Mouse (Mus musculus) liver, adult 2 months (tissue): ENCODE measurements around the gene Ppm1l. TPM values are rescaled to one million over a fixed set of nuclear protein-coding genes. Genes with fewer than 3 reads are reported as not detected.
A peak's percentile ranks its signal among the peaks of the same experiment; 100 is the strongest.

Source experiments
- DNase-seq: peaks from one replicate; pipeline ENCODE4 v3.0.0-alpha.2; 2011; ENCODE audit warnings: low read depth, low spot score; ENCODE audit errors: extremely low read depth
- H3K27ac ChIP-seq: fragments of 200-500 bp; replicated peaks from 2 replicates; pipeline ENCODE4 v1.5.1; 2012; ENCODE audit warnings: low read depth, mild to moderate bottlenecking, control low read depth, inconsistent platforms, low read length; ENCODE audit not compliant: insufficient read depth
- H3K27me3 ChIP-seq: fragments of 200-500 bp; 2 replicates; pipeline ENCODE4 v1.6.1; 2012; ENCODE audit warnings: mild to moderate bottlenecking, moderate library complexity, low read length, inconsistent platforms; ENCODE audit not compliant: control insufficient read depth, insufficient read depth
- H3K36me3 ChIP-seq: fragments of 200-500 bp; 2 replicates; pipeline ENCODE4 v1.6.1; 2012; ENCODE audit warnings: low read length, inconsistent platforms; ENCODE audit not compliant: control insufficient read depth, insufficient read depth
- H3K4me1 ChIP-seq: fragments of 200-500 bp; 2 replicates; pipeline ENCODE4 v1.6.1; 2011; ENCODE audit warnings: low read length; ENCODE audit not compliant: control insufficient read depth, insufficient read depth
- H3K4me3 ChIP-seq: fragments of 200-500 bp; 2 replicates; pipeline ENCODE4 v1.5.1; 2011; ENCODE audit warnings: low read depth, mild to moderate bottlenecking, control low read depth, low read length, moderate library complexity; ENCODE audit not compliant: insufficient read depth
- H3K79me2 ChIP-seq: fragments of 200-500 bp; 2 replicates; pipeline ENCODE4 v1.6.1; 2012; ENCODE audit warnings: inconsistent platforms, mild to moderate bottlenecking, low read length, moderate library complexity; ENCODE audit not compliant: control insufficient read depth, insufficient read depth
- H3K9ac ChIP-seq: fragments of 200-500 bp; 2 replicates; pipeline ENCODE4 v1.6.1; 2012; ENCODE audit warnings: low read depth, mild to moderate bottlenecking, control low read depth, inconsistent platforms, low read length
- CTCF ChIP-seq: fragments of 200-500 bp; IDR thresholded peaks from 2 replicates; pipeline ENCODE4 v1.5.1; 2011; ENCODE audit warnings: low read depth, low read length, control low read depth
- POLR2A ChIP-seq: fragments of 200-500 bp; IDR thresholded peaks from 2 replicates; pipeline ENCODE4 v1.6.1; 2011; ENCODE audit warnings: low read length, control low read depth; ENCODE audit not compliant: insufficient read depth; ENCODE audit errors: extremely low read depth
- WGBS: fragments of 180-500 bp; shearing (Covaris S2); methylation state at CpG from one replicate; pipeline ENCODE4 v1.1.7; 2018; 5-methylcytosine and 5-hydroxymethylcytosine counted together
- polyA plus RNA-seq: library from polyadenylated mRNA; depleted of rRNA; stranded (reverse); fragments of >200 nt; gene quantifications from 2 replicates; pipeline ENCODE4 v1.2.3, GENCODE M21; 2012
- total RNA-seq: library from RNA; depleted of rRNA; stranded (reverse); fragments of >200 nt; gene quantifications from 2 replicates; pipeline ENCODE4 v1.2.3, GENCODE M21; 2014

The Ppm1l gene
- total and polyA plus RNA-seq, 2 experiments: 1.9 to 3.3 TPM

GRCm38 (mm10) chr3:69352194-69352593 lies 35.5 kb downstream of the Ppm1l start:
- no peak overlapping the region for H3K4me3 ChIP-seq
- 93% methylated on average over 1 of the region's 1 CpGs for WGBS
- no peak overlapping the region for H3K27ac ChIP-seq
- H3K27me3 ChIP-seq: no peaks in the 10 kb centered on the region
- H3K79me2 ChIP-seq: no peaks in the 10 kb centered on the region; the same call in 1 of the 2 replicates
- H3K36me3 ChIP-seq: no peaks in the 10 kb centered on the region
- TF ChIP-seq CTCF (no peak), POLR2A (no peak)
- no peak for DNase-seq
- no peak overlapping the region for H3K9ac ChIP-seq
- peaks cover 8% of the 10 kb centered on the region for H3K4me1 ChIP-seq

- Histone ChIP-seq H3K4me3 (no peak overlapping the region), H3K36me3 (no peaks in the 10 kb centered on the region), H3K27ac (no peak overlapping the region), H3K9ac (no peak overlapping the region), H3K27me3 (no peaks in the 10 kb centered on the region), H3K79me2 (no peaks in the 10 kb centered on the region; the same call in 1 of the 2 replicates), H3K4me1 (peaks cover 10% of the 10 kb centered on the region; the same call in 1 of the 2 replicates)
- TF ChIP-seq CTCF (no peak), POLR2A (no peak)
- peak; percentile 65 for DNase-seq
- 16% methylated on average over 2 of the region's 2 CpGs for WGBS
Observed at GRCm38 (mm10) chr3:69354681-69355080, 38.0 kb downstream of the Ppm1l start.

- no peak for TF ChIP-seq CTCF
- TF ChIP-seq POLR2A: no peak
- WGBS: 88% methylated on average over 7 of the region's 7 CpGs
- no peak for DNase-seq
- Histone ChIP-seq H3K4me3 (no peak overlapping the region), H3K36me3 (no peaks in the 10 kb centered on the region), H3K79me2 (no peaks in the 10 kb centered on the region; the same call in 1 of the 2 replicates), H3K9ac (no peak overlapping the region), H3K27me3 (no peaks in the 10 kb centered on the region), H3K27ac (no peak overlapping the region), H3K4me1 (peaks cover 12% of the 10 kb centered on the region; the same call in 1 of the 2 replicates)
Observed at GRCm38 (mm10) chr3:69356078-69356665, 39.5 kb downstream of the Ppm1l start.

- Histone ChIP-seq H3K4me1 (peaks cover 14% of the 10 kb centered on the region; the same call in 1 of the 2 replicates), H3K79me2 (no peaks in the 10 kb centered on the region; the same call in 1 of the 2 replicates), H3K27me3 (no peaks in the 10 kb centered on the region), H3K4me3 (no peak overlapping the region), H3K36me3 (no peaks in the 10 kb centered on the region), H3K9ac (no peak overlapping the region), H3K27ac (no peak overlapping the region)
- TF ChIP-seq POLR2A: no peak
- TF ChIP-seq CTCF: no peak
- 84% methylated on average over 5 of the region's 5 CpGs for WGBS
- DNase-seq: no peak
Observed at GRCm38 (mm10) chr3:69356781-69357180, 40.1 kb downstream of the Ppm1l start.

GRCm38 (mm10) chr3:69357897-69358619 lies 41.4 kb downstream of the Ppm1l start:
- H3K4me1 ChIP-seq: peaks cover 14% of the 10 kb centered on the region; the same call in 1 of the 2 replicates
- DNase-seq: peak; percentile 76
- no peak overlapping the region for H3K4me3 ChIP-seq
- H3K79me2 ChIP-seq: no peaks in the 10 kb centered on the region; the same call in 1 of the 2 replicates
- no peak overlapping the region for H3K9ac ChIP-seq
- no peaks in the 10 kb centered on the region for H3K27me3 ChIP-seq
- H3K36me3 ChIP-seq: no peaks in the 10 kb centered on the region
- WGBS: 32% methylated on average over 12 of the region's 12 CpGs
- TF ChIP-seq CTCF: no peak
- TF ChIP-seq POLR2A: no peak
- peak overlapping the region; percentile 4; the same call in 1 of the 2 replicates for H3K27ac ChIP-seq
